ENCODE assay signal across 14 mouse cellular contexts in the genomic region with DNA sequence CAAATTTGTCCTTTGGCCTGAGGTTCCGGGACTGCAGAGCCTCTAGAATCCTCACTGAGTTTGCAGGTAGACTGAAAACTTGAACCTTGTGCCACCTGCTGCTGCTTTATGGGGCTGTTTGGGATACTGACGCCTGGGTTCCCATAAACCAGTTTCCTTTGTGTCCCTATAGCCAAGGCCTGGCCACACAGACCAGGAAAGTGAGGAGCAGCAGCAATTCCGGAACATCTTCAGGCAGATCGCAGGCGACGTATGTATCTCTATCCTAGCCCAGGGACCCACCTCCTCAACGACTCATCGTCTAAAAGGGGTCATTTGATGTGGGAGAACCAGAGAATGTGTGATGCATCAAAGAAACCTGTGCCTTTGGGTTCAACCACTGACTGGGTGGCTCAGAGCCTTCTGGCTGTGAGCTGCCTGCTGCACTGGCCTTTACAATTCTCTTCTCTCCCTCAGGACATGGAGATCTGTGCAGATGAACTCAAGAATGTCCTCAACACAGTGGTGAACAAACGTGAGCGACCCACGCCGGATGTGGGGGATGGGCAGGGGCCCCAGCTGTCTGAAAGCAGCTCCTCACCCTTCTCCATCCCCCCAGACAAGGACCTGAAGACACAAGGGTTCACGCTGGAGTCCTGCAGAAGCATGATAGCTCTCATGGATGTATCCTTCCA. TPM values are rescaled to one million over a fixed set of nuclear protein-coding genes. Genes with fewer than 3 reads are reported as not detected.
DNase-seq lines count a peak whose midpoint lies in the region; ATAC-seq and TF ChIP-seq lines count a peak whose summit lies in the region.
"Had no signal": no experiment of that assay in that cellular context is flagged by ENCODE, and none has a peak within 500 bp of the region (broad histone marks: within the 10 kb centered on the region; RNA-seq: fewer than 3 reads in every experiment).

No protein-coding gene starts in this region.

- H3K36me3 ChIP-seq in heart, postnatal 0 days (replicated peaks; ENCODE audit: control insufficient read depth, insufficient read depth, low read length), result peaks cover 20% of the 10 kb centered on the region
- peaks cover 30% of the 10 kb centered on the region for H3K36me3 ChIP-seq in heart, embryonic 12.5 days

- no peak for DNase-seq in heart, postnatal 0 days (ENCODE audit: low spot score)
- peak; percentile 5 for DNase-seq in retina, postnatal 1 day
- no peak for DNase-seq in retina, embryonic 14.5 days (ENCODE audit: low spot score)
- DNase-seq in induced T-regulatory cell, adult 2 months (ENCODE audit: low read depth), result peak; percentile 62
- no peak for DNase-seq in B cell, adult 2 months
- no peak for DNase-seq in spleen, adult 18-20 months
- DNase-seq: adrenal gland, adult 8-10 months; lung, adult 2 months had no signal

- H3K9me3 ChIP-seq in heart, postnatal 0 days (replicated peaks; ENCODE audit: control insufficient read depth, low read length), result no peaks in the 10 kb centered on the region
- no peaks in the 10 kb centered on the region for H3K9me3 ChIP-seq in heart, embryonic 12.5 days (replicated peaks)
- H3K9me3 ChIP-seq: limb, embryonic 13.5 days; midbrain, embryonic 13.5 days; neural tube, embryonic 15.5 days; stomach, embryonic 15.5 days had no signal

- WGBS in heart, postnatal 0 days, result 54% methylated on average over 13 of the region's 13 CpGs
- WGBS in heart, embryonic 12.5 days, result 56% methylated on average over 13 of the region's 13 CpGs

- no peak for TF ChIP-seq CTCF in heart, postnatal 0 days (IDR thresholded peaks at IDR 0.05; ENCODE audit: low read depth)

- H3K27me3 ChIP-seq in heart, postnatal 0 days (ENCODE audit: control insufficient read depth, insufficient read depth, low read length), result no peaks in the 10 kb centered on the region
- H3K27me3 ChIP-seq in heart, embryonic 12.5 days (replicated peaks), result no peaks in the 10 kb centered on the region
- H3K27me3 ChIP-seq: limb, embryonic 13.5 days; midbrain, embryonic 13.5 days; neural tube, embryonic 15.5 days; stomach, embryonic 15.5 days had no signal

- H3K27ac ChIP-seq in heart, postnatal 0 days (ENCODE audit: low read depth), result peak overlapping the region; percentile 54; the same call in 1 of the 2 replicates
- no peak overlapping the region for H3K27ac ChIP-seq in heart, embryonic 12.5 days (ENCODE audit: poor library complexity, severe bottlenecking)
- H3K27ac ChIP-seq: heart, adult 2 months; limb, embryonic 13.5 days; midbrain, embryonic 13.5 days; neural tube, embryonic 15.5 days; stomach, embryonic 15.5 days had no signal

- no peak for TF ChIP-seq EP300 in heart, postnatal 0 days (IDR thresholded peaks at IDR 0.05; ENCODE audit: low read depth)

- H3K4me1 ChIP-seq in heart, postnatal 0 days (ENCODE audit: control insufficient read depth, insufficient read depth), result peaks cover 17% of the 10 kb centered on the region
- peaks cover 44% of the 10 kb centered on the region for H3K4me1 ChIP-seq in heart, embryonic 12.5 days (replicated peaks)
- H3K4me1 ChIP-seq: neural tube, embryonic 15.5 days had no signal

- H3K9ac ChIP-seq in heart, postnatal 0 days (replicated peaks; ENCODE audit: low read depth, low read length), result no peak overlapping the region
- no peak overlapping the region for H3K9ac ChIP-seq in heart, embryonic 12.5 days
- H3K9ac ChIP-seq: limb, embryonic 13.5 days; midbrain, embryonic 13.5 days; neural tube, embryonic 15.5 days; stomach, embryonic 15.5 days had no signal

- H3K4me2 ChIP-seq in heart, postnatal 0 days (ENCODE audit: low read depth, low read length), result peak overlapping the region; percentile 16; the same call in 1 of the 2 replicates
- H3K4me2 ChIP-seq in heart, embryonic 12.5 days, result no peak overlapping the region
- H3K4me2 ChIP-seq: limb, embryonic 13.5 days; midbrain, embryonic 13.5 days; neural tube, embryonic 15.5 days; stomach, embryonic 15.5 days had no signal

- H3K4me3 ChIP-seq in heart, postnatal 0 days (ENCODE audit: low read depth, low read length), result no peak overlapping the region
- H3K4me3 ChIP-seq in heart, embryonic 12.5 days, result no peak overlapping the region
- H3K4me3 ChIP-seq: heart, adult 2 months; limb, embryonic 13.5 days; midbrain, embryonic 13.5 days; neural tube, embryonic 15.5 days; stomach, embryonic 15.5 days had no signal

- no peak; the same call in 1 of the 2 replicates for ATAC-seq in heart, postnatal 0 days (ENCODE audit: insufficient read depth, low read depth)
- no peak for ATAC-seq in heart, embryonic 12.5 days (ENCODE audit: insufficient number of reproducible peaks, low FRiP score)
- ATAC-seq: midbrain, embryonic 13.5 days had no signal

RNA-seq across cellular contexts. Expression of a gene that starts 46.2 kb away (rescaled TPM):
- total RNA-seq in heart, postnatal 0 days (2014; rRNA removed; ENCODE audit: low replicate concordance), result 0.81 and 1.8 TPM in 2 replicates
- 0.77 and 1.6 TPM in 2 replicates for polyA plus RNA-seq in heart, postnatal 0 days (2015; fragmentation: Nextera tagmentation; extraction: Ambion mirVana)
- polyA plus RNA-seq in heart, embryonic 12.5 days (2016; fragmentation: Nextera tagmentation; extraction: Ambion mirVana), result 3.9 and 6.1 TPM in 2 replicates

Comparison
In these comparisons a context has a peak if more than half of its experiments do, and no peak if none do; other contexts are left out.
1. DNase-seq: peak in retina, postnatal 1 day (single experiment) and induced T-regulatory cell, adult 2 months (single experiment); none in heart, postnatal 0 days (single experiment), retina, embryonic 14.5 days (single experiment), B cell, adult 2 months (0 of 2) and spleen, adult 18-20 months (0 of 2).